Mouse (Mus musculus) left cerebral cortex, adult 18-20 months (tissue): ENCODE data around the gene Chrm3. TPM values are rescaled to one million over a fixed set of nuclear protein-coding genes. Genes with fewer than 3 reads are reported as not detected.
"Not testable (repeated sequence)": the region's sequence is repeated elsewhere in the genome, so short reads cannot be mapped to it uniquely, and the experiment has no call there.

ENCODE experiments used
- DNase-seq, 2 experiments: peaks; one replicate each; pipeline ENCODE4 v3.0.0; 2021 to 2022; ENCODE audit warnings: low spot score in 2 of 2, mixed read lengths in 1 of 2
- long read RNA-seq, 2 experiments: library from polyadenylated mRNA; stranded (forward); transcript quantifications; one replicate each; pipeline ENCODE4 v2.0.0; 2021
- total RNA-seq, 2 experiments: library from RNA; stranded (reverse); gene quantifications; 2 replicates each; pipeline ENCODE4 v1.2.3; 2021

Gene Chrm3
- total RNA-seq, result 10 to 100 TPM; 46.4 to 49.6 TPM
- long read RNA-seq, experiment 1, full-length matches to known transcripts, result 2 of 10 reads
- long read RNA-seq, experiment 1, partial matches to known transcripts, result 5 of 10 reads
- long read RNA-seq, experiment 1, other reads (novel, unspliced or antisense), result 3 of 10 reads
- long read RNA-seq, experiment 2, full-length matches to known transcripts, result 2 of 5 reads
- long read RNA-seq, experiment 2, partial matches to known transcripts, result 2 of 5 reads
- long read RNA-seq, experiment 2, other reads (novel, unspliced or antisense), result 1 of 5 reads

- peak; percentile 69 to 81 for DNase-seq
Observed at GRCm38 (mm10) chr13:10360777-10361176, at the start of gene Chrm3. TSS of gene Chrm3 (minus strand) at chr13:10360847.

- no peak for DNase-seq
Observed at GRCm38 (mm10) chr13:10394364-10394763, 33.7 kb upstream of the Chrm3 start.

- not testable (repeated sequence) for DNase-seq
Observed at GRCm38 (mm10) chr13:10375487-10375886, 14.8 kb upstream of the Chrm3 start.

- peak; percentile 22 to 44 for DNase-seq
Observed at GRCm38 (mm10) chr13:10360199-10360694, 400 bp downstream of the Chrm3 start.

- peak; percentile 12 to 31 for DNase-seq
Observed at GRCm38 (mm10) chr13:10359516-10360198, 990 bp downstream of the Chrm3 start.

- no peak for DNase-seq
Observed at GRCm38 (mm10) chr13:10355796-10356195, 4.9 kb downstream of the Chrm3 start.

GRCm38 (mm10) chr13:10354885-10355575, 5.6 kb downstream of the Chrm3 start:
- no peak for DNase-seq

- DNase-seq, result no peak
Observed at GRCm38 (mm10) chr13:10352141-10352540, 8.5 kb downstream of the Chrm3 start.

GRCm38 (mm10) chr13:10344362-10344761, 16.3 kb downstream of the Chrm3 start:
- no peak for DNase-seq

GRCm38 (mm10) chr13:10335558-10335957, 25.1 kb downstream of the Chrm3 start:
- no peak for DNase-seq

GRCm38 (mm10) chr13:10332762-10333161, 27.9 kb downstream of the Chrm3 start:
- no peak for DNase-seq

GRCm38 (mm10) chr13:10309811-10310210, 50.8 kb downstream of the Chrm3 start:
- no peak for DNase-seq

- DNase-seq, result peak in 1 of 2 experiments; percentile 11
Observed at GRCm38 (mm10) chr13:10295160-10295559, 65.5 kb downstream of the Chrm3 start.

GRCm38 (mm10) chr13:10284331-10284730, 76.3 kb downstream of the Chrm3 start:
- no peak for DNase-seq

GRCm38 (mm10) chr13:10274907-10275306, 85.7 kb downstream of the Chrm3 start:
- peak in 1 of 2 experiments; percentile 13 for DNase-seq

- DNase-seq, result no peak
Observed at GRCm38 (mm10) chr13:10263784-10264183, 96.9 kb downstream of the Chrm3 start.

GRCm38 (mm10) chr13:10253049-10253448, 107.6 kb downstream of the Chrm3 start:
- DNase-seq, result no peak

- DNase-seq, result no peak
Observed at GRCm38 (mm10) chr13:10251499-10252179, 109.0 kb downstream of the Chrm3 start.

GRCm38 (mm10) chr13:10244243-10244998, 116.2 kb downstream of the Chrm3 start:
- DNase-seq, result no peak

GRCm38 (mm10) chr13:10240238-10240637, 120.4 kb downstream of the Chrm3 start:
- no peak for DNase-seq
